Mouse (Mus musculus) G1E (cell line): ENCODE data around the gene Acsl1. TPM values are rescaled to one million over a fixed set of nuclear protein-coding genes. Genes with fewer than 3 reads are reported as not detected.

Experiments
- ATAC-seq: 2 replicates; pipeline ENCODE4 v1.8.0; 2016; ENCODE audit warnings: mild to moderate bottlenecking; ENCODE audit not compliant: insufficient number of reproducible peaks, poor library complexity, low FRiP score, severe bottlenecking; ENCODE audit errors: extremely low read depth
- DNase-seq: peaks from one replicate; pipeline ENCODE4 v3.0.0; 2012; ENCODE audit warnings: low spot score
- H3K27me3 ChIP-seq: 2 replicates; pipeline ENCODE4 v1.6.1; 2012; ENCODE audit warnings: mild to moderate bottlenecking, low read length, inconsistent platforms; ENCODE audit not compliant: insufficient read depth
- H3K36me3 ChIP-seq: replicated peaks from 2 replicates; pipeline ENCODE3; 2012; ENCODE audit warnings: mild to moderate bottlenecking, inconsistent platforms
- H3K4me1 ChIP-seq: 2 replicates; pipeline ENCODE4 v1.6.1; 2012; ENCODE audit warnings: low read depth, low read length, inconsistent platforms, mixed read lengths; ENCODE audit not compliant: insufficient read depth
- H3K4me3 ChIP-seq: 2 replicates; pipeline ENCODE4 v1.5.1; 2012; ENCODE audit warnings: low read depth, mild to moderate bottlenecking, inconsistent platforms, low read length, moderate library complexity, mixed read lengths
- H3K9me3 ChIP-seq: replicated peaks from 2 replicates; pipeline ENCODE4 v1.6.1; 2012; ENCODE audit warnings: inconsistent platforms
- CTCF ChIP-seq: IDR thresholded peaks from 2 replicates; pipeline ENCODE4 v1.5.1; 2012; ENCODE audit warnings: low read depth, low read length, inconsistent platforms, mixed read lengths
- GATA1 ChIP-seq: IDR thresholded peaks from 2 replicates; pipeline ENCODE4 v1.6.1; 2012; ENCODE audit warnings: borderline replicate concordance, low read length, inconsistent platforms, mixed read lengths
- GATA2 ChIP-seq: IDR thresholded peaks from 2 replicates; pipeline ENCODE4 v1.6.1; 2012; ENCODE audit warnings: low read depth, low read length, inconsistent platforms, borderline replicate concordance
- POLR2AphosphoS5 ChIP-seq: IDR thresholded peaks from 2 replicates; pipeline ENCODE4 v1.6.1; 2012; ENCODE audit warnings: low read depth, low read length, inconsistent platforms; ENCODE audit not compliant: insufficient replicate concordance
- TAL1 ChIP-seq: conservative IDR thresholded peaks from 2 replicates; pipeline ENCODE4 v1.6.1; 2012; ENCODE audit warnings: low read depth, low read length, inconsistent platforms, mixed read lengths
- polyA plus RNA-seq: library from polyadenylated mRNA; stranded (reverse); fragments of >175 nt; gene quantifications from 2 replicates; pipeline ENCODE4 v1.2.3, GENCODE M21; 2012
- total RNA-seq, 2 experiments: library from RNA; stranded (forward) in 1 of 2; stranded (reverse) in 1 of 2; fragments of 200-1000 nt in 1 of 2; fragments of >200 nt in 1 of 2; fragmentation: Nextera tagmentation in 1 of 2; gene quantifications; 2 replicates each; pipeline ENCODE4 v1.2.3; 2014 to 2017

Gene Acsl1
- total and polyA plus RNA-seq, 3 experiments, result 27.0 to 143 (median 48.6) TPM

- Histone ChIP-seq H3K27me3 (no peaks in the 10 kb centered on the region), H3K9me3 (no peaks in the 10 kb centered on the region), H3K4me1 (peaks cover 3% of the 10 kb centered on the region; the same call in 1 of the 2 replicates), H3K36me3 (peaks cover 94% of the 10 kb centered on the region), H3K4me3 (no peak overlapping the region)
- DNase-seq, result no peak
- ATAC-seq, result no peak
- TF ChIP-seq POLR2AphosphoS5 (no peak), CTCF (no peak), GATA1 (no peak), GATA2 (no peak), TAL1 (no peak)
Measured at GRCm38 (mm10) chr8:46511336-46511735, 40.5 kb downstream of the Acsl1 start.

DNA sequence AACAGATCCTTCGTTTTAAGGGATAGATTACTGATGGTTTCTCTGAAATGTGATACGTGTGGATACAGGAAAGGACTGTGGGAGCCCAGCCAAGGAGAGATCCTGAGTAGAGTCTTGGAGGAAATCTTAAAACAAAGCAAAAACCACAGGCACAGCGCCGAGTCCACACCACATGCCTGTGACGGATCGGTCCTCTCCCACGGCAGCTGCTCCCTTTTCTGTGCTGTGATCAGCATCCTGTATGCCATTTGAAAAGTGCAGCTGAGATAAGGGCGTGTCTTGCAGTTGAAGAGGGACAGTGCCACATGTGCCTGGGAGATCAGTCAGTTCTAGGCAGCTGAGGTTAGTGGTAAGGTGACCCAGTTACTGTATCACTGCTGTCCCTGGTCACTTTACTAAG lies 41.7 kb downstream of the Acsl1 start:
- H3K4me1 ChIP-seq, result peaks cover 3% of the 10 kb centered on the region; the same call in 1 of the 2 replicates
- TF ChIP-seq CTCF (no peak), POLR2AphosphoS5 (no peak)

GRCm38 (mm10) chr8:46514027-46514426 lies 43.2 kb downstream of the Acsl1 start:
- Histone ChIP-seq H3K4me1 (peaks cover 3% of the 10 kb centered on the region; the same call in 1 of the 2 replicates), H3K36me3 (peaks cover 92% of the 10 kb centered on the region), H3K9me3 (no peaks in the 10 kb centered on the region), H3K4me3 (no peak overlapping the region), H3K27me3 (no peaks in the 10 kb centered on the region)
- DNase-seq, result no peak
- ATAC-seq, result no peak
- TF ChIP-seq TAL1, result no peak
- no peak for TF ChIP-seq GATA1
- TF ChIP-seq CTCF, result no peak
- no peak for TF ChIP-seq GATA2
- TF ChIP-seq POLR2AphosphoS5, result no peak

More for the DNA sequence above, 41.7 kb downstream of the Acsl1 start:
- H3K9me3 ChIP-seq, result no peaks in the 10 kb centered on the region
- H3K36me3 ChIP-seq, result peaks cover 94% of the 10 kb centered on the region
- ATAC-seq (no peak), DNase-seq (no peak)
- H3K4me3 ChIP-seq, result no peak overlapping the region
- no peaks in the 10 kb centered on the region for H3K27me3 ChIP-seq

DNA sequence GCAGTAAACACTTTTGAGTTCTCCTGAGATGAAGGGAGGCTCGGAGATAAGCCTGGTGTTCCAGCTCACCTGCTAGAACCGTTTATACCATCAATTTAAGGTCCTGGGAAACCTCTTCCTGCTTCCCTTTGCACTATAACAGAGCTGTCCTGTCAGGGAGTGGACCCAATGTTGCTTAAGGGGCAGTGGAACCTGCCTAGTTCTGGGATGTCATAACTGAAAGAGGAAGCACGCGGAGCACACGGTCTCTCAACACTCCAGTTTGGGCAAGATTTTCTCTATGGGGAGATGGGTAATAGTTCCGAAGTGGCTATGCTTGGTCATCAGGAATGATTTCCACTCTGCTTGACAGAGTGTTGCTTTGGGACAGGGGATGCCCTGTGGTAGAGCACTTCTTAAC lies 49.8 kb downstream of the Acsl1 start:
- peaks cover 3% of the 10 kb centered on the region; the same call in 1 of the 2 replicates for H3K4me1 ChIP-seq
- H3K36me3 ChIP-seq, result peaks cover 96% of the 10 kb centered on the region
- ATAC-seq, result no peak
- no peaks in the 10 kb centered on the region for H3K27me3 ChIP-seq
- TF ChIP-seq CTCF (no peak), TAL1 (no peak), GATA2 (no peak), GATA1 (no peak), POLR2AphosphoS5 (no peak)
- H3K4me3 ChIP-seq, result no peak overlapping the region
- DNase-seq, result no peak
- H3K9me3 ChIP-seq, result no peaks in the 10 kb centered on the region

- Histone ChIP-seq H3K36me3 (peaks cover 99% of the 10 kb centered on the region), H3K9me3 (no peaks in the 10 kb centered on the region), H3K4me3 (no peak overlapping the region), H3K27me3 (no peaks in the 10 kb centered on the region), H3K4me1 (peaks cover 18% of the 10 kb centered on the region)
- DNase-seq (no peak), ATAC-seq (no peak)
- TF ChIP-seq GATA2 (no peak), GATA1 (no peak), CTCF (no peak), POLR2AphosphoS5 (no peak), TAL1 (no peak)
Measured at GRCm38 (mm10) chr8:46526098-46526497, 55.3 kb downstream of the Acsl1 start.

- TF ChIP-seq GATA1 (no peak), CTCF (no peak), TAL1 (no peak), POLR2AphosphoS5 (no peak), GATA2 (no peak)
- peaks cover 99% of the 10 kb centered on the region for H3K36me3 ChIP-seq
- peaks cover 18% of the 10 kb centered on the region for H3K4me1 ChIP-seq
- H3K9me3 ChIP-seq, result no peaks in the 10 kb centered on the region
- H3K27me3 ChIP-seq, result no peaks in the 10 kb centered on the region
- ATAC-seq (no peak), DNase-seq (no peak)
- no peak overlapping the region for H3K4me3 ChIP-seq
Measured at GRCm38 (mm10) chr8:46526821-46527220, 56.0 kb downstream of the Acsl1 start.

GRCm38 (mm10) chr8:46529508-46529907 lies 58.7 kb downstream of the Acsl1 start:
- Histone ChIP-seq H3K4me3 (no peak overlapping the region), H3K4me1 (peaks cover 14% of the 10 kb centered on the region), H3K9me3 (no peaks in the 10 kb centered on the region), H3K27me3 (no peaks in the 10 kb centered on the region), H3K36me3 (peaks cover 99% of the 10 kb centered on the region)
- DNase-seq, result no peak
- TF ChIP-seq GATA1 (no peak), TAL1 (no peak), CTCF (no peak), POLR2AphosphoS5 (no peak), GATA2 (no peak)
- ATAC-seq, result no peak
